Mouse (Mus musculus) stomach, postnatal 0 days (tissue): ENCODE data around the gene Abcg1.

Experiments used
- CTCF ChIP-seq: IDR thresholded peaks from 2 replicates; pipeline ENCODE4 v1.5.1; 2016; ENCODE audit warnings: antibody characterized with exemption, low read depth, mild to moderate bottlenecking, moderate library complexity
- EP300 ChIP-seq: optimal IDR thresholded peaks from 2 replicates; pipeline ENCODE3; 2016; ENCODE audit warnings: antibody characterized with exemption

GRCm38 (mm10) chr17:31067051-31067450 is 9.6 kb downstream of the Abcg1 start:
- TF ChIP-seq EP300 = no peak
- TF ChIP-seq CTCF = no peak
